Comparison of ENCODE assay signal across 41 mouse cellular contexts in genomic region chr19:4106654-4107053, GRCm38 (mm10). TPM values are rescaled to one million over a fixed set of nuclear protein-coding genes. Genes with fewer than 3 reads are reported as not detected.
"Had no signal": no experiment of that assay in that cellular context is flagged by ENCODE, and none has a peak within 500 bp of the region (broad histone marks: within the 10 kb centered on the region; RNA-seq: fewer than 3 reads in every experiment).

No protein-coding gene starts in this region.

- H3K4me2 ChIP-seq: heart, embryonic 11.5 days; heart, embryonic 13.5 days; heart, embryonic 15.5 days; hindbrain, embryonic 13.5 days; hindbrain, embryonic 15.5 days; limb, embryonic 13.5 days; limb, embryonic 15.5 days; liver, embryonic 12.5 days had no signal

- ATAC-seq: forebrain, postnatal 0 days; hindbrain, postnatal 0 days; intestine, embryonic 16.5 days; liver, embryonic 12.5 days had no signal

- H3K4me1 ChIP-seq: heart, embryonic 13.5 days; heart, embryonic 15.5 days; limb, embryonic 15.5 days; liver, embryonic 12.5 days had no signal

- H3K27me3 ChIP-seq: hindbrain, embryonic 15.5 days had no signal

- H3K9me3 ChIP-seq: heart, embryonic 13.5 days; heart, embryonic 15.5 days; hindbrain, embryonic 13.5 days; hindbrain, embryonic 15.5 days; limb, embryonic 13.5 days; limb, embryonic 15.5 days; liver, embryonic 12.5 days had no signal

- DNase-seq: forebrain, postnatal 0 days; gastrocnemius, postnatal 14 days; gastrocnemius, postnatal 36 days; heart, adult 11 months; heart, adult 2 months; heart, postnatal 14 days; heart, postnatal 36 days; kidney, adult 11 months; kidney, postnatal 10 days; layer of hippocampus, adult 9-11 months; layer of hippocampus, postnatal 36 days; left cerebral cortex, postnatal 4 days had no signal

- H3K4me3 ChIP-seq: heart, adult 2 months; heart, embryonic 13.5 days; heart, embryonic 15.5 days; hindbrain, embryonic 13.5 days; hindbrain, embryonic 15.5 days; limb, embryonic 13.5 days; limb, embryonic 15.5 days; liver, embryonic 12.5 days had no signal

- H3K9ac ChIP-seq: forebrain, postnatal 0 days; heart, embryonic 13.5 days; heart, embryonic 15.5 days; hindbrain, embryonic 13.5 days; hindbrain, embryonic 15.5 days; limb, embryonic 13.5 days; limb, embryonic 15.5 days; liver, embryonic 12.5 days; liver, embryonic 14.5 days had no signal

- H3K36me3 ChIP-seq: liver, embryonic 12.5 days had no signal

- H3K27ac ChIP-seq: heart, adult 2 months; heart, embryonic 13.5 days; heart, embryonic 15.5 days; hindbrain, embryonic 13.5 days; hindbrain, embryonic 15.5 days; hindbrain, postnatal 0 days; limb, embryonic 13.5 days; limb, embryonic 15.5 days; liver, embryonic 12.5 days; liver, embryonic 14.5 days had no signal

RNA-seq across cellular contexts. Expression of gene Cabp2, which starts 25.3 kb away (rescaled TPM):
- total RNA-seq: forebrain, postnatal 0 days; gastrocnemius, adult 18-20 months; gastrocnemius, adult 8-10 months; gastrocnemius, postnatal 14 days; gastrocnemius, postnatal 36 days; heart, adult 2 months; heart, postnatal 14 days; heart, postnatal 36 days; hematopoietic stem cell, adult 5-6 weeks; hindbrain, postnatal 0 days; layer of hippocampus, adult 18-20 months; layer of hippocampus, adult 8-10 months; layer of hippocampus, postnatal 14 days; layer of hippocampus, postnatal 36 days; left cerebral cortex, adult 18-20 months; left cerebral cortex, adult 8-10 months; left cerebral cortex, postnatal 10 days; left cerebral cortex, postnatal 25 days; left cerebral cortex, postnatal 4 days had no signal
- polyA plus RNA-seq: forebrain, postnatal 0 days; gonadal fat pad, adult 2 months; heart, adult 2 months; heart, embryonic 11.5 days; heart, embryonic 13.5 days; heart, embryonic 15.5 days; heart, postnatal 0 days; hindbrain, embryonic 11.5 days; hindbrain, embryonic 13.5 days; hindbrain, embryonic 15.5 days; hindbrain, postnatal 0 days; large intestine, adult 2 months; limb, embryonic 11.5 days; limb, embryonic 13.5 days; limb, embryonic 15.5 days had no signal

RNA-seq across cellular contexts. Expression of gene Gpr152, which starts 32.9 kb away (rescaled TPM):
- total RNA-seq: gastrocnemius, adult 18-20 months; gastrocnemius, adult 8-10 months; gastrocnemius, postnatal 14 days; gastrocnemius, postnatal 36 days; heart, postnatal 14 days; heart, postnatal 36 days; hematopoietic stem cell, adult 5-6 weeks; layer of hippocampus, adult 18-20 months; layer of hippocampus, postnatal 14 days; left cerebral cortex, postnatal 10 days; left cerebral cortex, postnatal 25 days; left cerebral cortex, postnatal 4 days; liver, adult 2 months had no signal
- polyA plus RNA-seq: forebrain, postnatal 0 days; heart, embryonic 11.5 days; heart, embryonic 13.5 days; heart, embryonic 15.5 days; hindbrain, embryonic 11.5 days; hindbrain, embryonic 13.5 days; intestine, embryonic 14.5 days; kidney, embryonic 16.5 days; large intestine, adult 2 months; limb, embryonic 11.5 days; limb, embryonic 13.5 days; limb, embryonic 15.5 days; liver, embryonic 12.5 days; liver, embryonic 14.5 days had no signal
